Mouse (Mus musculus): ENCODE data around the gene Treml2. TPM values are rescaled to one million over a fixed set of nuclear protein-coding genes. Genes with fewer than 3 reads are reported as not detected.
"Not testable (repeated sequence)": the region's sequence is repeated elsewhere in the genome, so short reads cannot be mapped to it uniquely, and the experiment has no call there.

Gene Treml2
- polyA plus RNA-seq, 1 experiment from 2014 or later = 0.09 TPM

DNA sequence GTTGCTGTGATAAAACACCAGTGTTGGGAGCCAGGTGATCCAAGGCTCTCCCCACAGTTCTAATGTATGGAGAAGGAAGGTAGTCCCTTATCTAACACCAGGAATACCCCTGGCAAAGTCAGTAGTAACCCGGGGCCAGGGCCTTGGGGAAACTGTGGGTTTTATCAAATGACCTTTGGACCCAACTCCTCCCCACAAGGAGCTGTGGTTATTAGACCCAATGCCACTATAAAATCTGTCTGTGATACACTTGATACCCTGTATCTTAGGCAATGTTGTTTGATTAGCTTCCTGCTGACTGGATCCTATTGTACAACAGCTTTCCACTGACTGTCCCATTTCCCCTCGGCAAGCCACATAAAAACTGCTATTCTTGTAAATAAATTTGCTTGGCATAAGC is 12.8 kb downstream of the Treml2 start:
- Histone ChIP-seq H3K9ac (no peak overlapping the region), H3K4me3 (replicated peaks; ENCODE audit: low read length) (no peak overlapping the region), H3K36me3 (replicated peaks; ENCODE audit: control insufficient read depth, insufficient read depth) (no peaks in the 10 kb centered on the region), H3K4me1 (replicated peaks; ENCODE audit: control insufficient read depth, insufficient read depth, low read length) (no peaks in the 10 kb centered on the region), H3K27ac (no peak overlapping the region), H3K4me2 (replicated peaks) (no peak overlapping the region), H3K27me3 (ENCODE audit: control insufficient read depth, insufficient read depth, low read length) (no peaks in the 10 kb centered on the region), H3K9me3 (ENCODE audit: control insufficient read depth, low read length) (no peaks in the 10 kb centered on the region)
- no peak for DNase-seq (ENCODE audit: low spot score)
- no peak for ATAC-seq (ENCODE audit: low FRiP score)
- WGBS = 87% methylated on average over 2 of the region's 2 CpGs

DNA sequence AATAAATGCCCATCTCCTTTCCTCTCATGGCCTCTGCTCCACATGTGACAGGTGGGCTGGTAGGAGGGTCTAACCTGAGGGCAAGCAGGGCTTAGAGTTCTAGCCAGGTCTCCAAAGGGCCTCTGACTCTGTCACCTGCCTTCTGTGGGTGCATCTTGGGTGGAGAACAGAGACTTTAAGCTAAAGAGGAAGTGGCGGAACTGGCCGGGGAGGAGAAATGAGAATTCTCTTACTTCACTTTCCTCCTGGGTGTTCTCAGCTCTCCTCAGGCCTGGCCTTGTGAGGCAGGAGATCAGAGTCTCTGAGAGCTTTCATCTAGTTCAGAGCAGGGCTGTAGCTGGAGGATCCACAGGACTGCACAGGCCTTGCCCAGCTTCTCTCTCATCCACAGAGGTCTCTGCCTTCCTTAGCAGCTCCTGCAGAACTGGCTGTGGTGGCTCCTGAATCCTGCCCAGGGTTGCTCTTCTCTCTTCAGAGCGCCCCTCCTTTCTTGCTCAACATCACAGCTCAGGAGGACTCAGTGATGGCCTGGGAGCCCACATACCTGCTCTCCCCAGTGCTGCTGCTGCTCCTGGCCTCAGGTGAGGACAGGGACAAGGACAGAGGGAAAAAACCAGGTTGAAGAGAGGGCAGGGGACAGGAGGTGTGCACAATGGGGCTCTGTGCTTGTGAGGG is 16.7 kb downstream of the Treml2 start, which contains the start of gene B430306N03Rik:
B430306N03Rik (plus strand) TSS at position 237 of the 675 bp plus-strand sequence.
- H3K4me2 ChIP-seq (replicated peaks); H3K9ac ChIP-seq; H3K4me3 ChIP-seq (replicated peaks; ENCODE audit: low read length); H3K27ac ChIP-seq; H3K27me3 ChIP-seq (ENCODE audit: control insufficient read depth, insufficient read depth, low read length); H3K36me3 ChIP-seq (replicated peaks; ENCODE audit: control insufficient read depth, insufficient read depth); DNase-seq (ENCODE audit: low spot score); H3K4me1 ChIP-seq (replicated peaks; ENCODE audit: control insufficient read depth, insufficient read depth, low read length); H3K9me3 ChIP-seq (ENCODE audit: control insufficient read depth, low read length); ATAC-seq (ENCODE audit: low FRiP score): not testable (repeated sequence)
- WGBS = 89% methylated on average over 3 of the region's 3 CpGs

DNA sequence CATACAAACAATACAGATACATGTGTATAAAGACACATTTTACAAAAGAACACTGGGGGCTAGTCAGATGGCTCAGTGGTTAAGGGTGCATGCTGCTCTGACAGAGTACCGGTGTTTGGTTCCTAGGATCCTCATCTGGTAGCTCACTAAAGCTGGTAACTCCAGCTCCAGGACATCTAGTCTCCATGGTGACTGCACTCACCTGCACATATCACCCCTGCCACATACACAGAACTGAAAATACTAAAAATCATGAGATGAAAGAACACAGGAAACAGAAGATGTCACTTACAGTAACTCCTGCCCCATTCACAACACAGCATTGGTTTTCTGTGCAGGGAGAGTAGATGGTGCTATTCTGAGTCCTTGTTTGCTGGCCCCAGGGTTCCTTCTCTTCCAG is 19.4 kb downstream of the Treml2 start:
- Histone ChIP-seq H3K4me3 (replicated peaks; ENCODE audit: low read length) (no peak overlapping the region), H3K27me3 (ENCODE audit: control insufficient read depth, insufficient read depth, low read length) (no peaks in the 10 kb centered on the region), H3K9me3 (ENCODE audit: control insufficient read depth, low read length) (no peaks in the 10 kb centered on the region), H3K4me2 (replicated peaks) (no peak overlapping the region), H3K27ac (no peak overlapping the region), H3K36me3 (replicated peaks; ENCODE audit: control insufficient read depth, insufficient read depth) (no peaks in the 10 kb centered on the region), H3K9ac (no peak overlapping the region), H3K4me1 (replicated peaks; ENCODE audit: control insufficient read depth, insufficient read depth, low read length) (no peaks in the 10 kb centered on the region)
- 95% methylated on average over 1 of the region's 1 CpGs for WGBS
- ATAC-seq (ENCODE audit: low FRiP score) (no peak), DNase-seq (ENCODE audit: low spot score) (no peak)

DNA sequence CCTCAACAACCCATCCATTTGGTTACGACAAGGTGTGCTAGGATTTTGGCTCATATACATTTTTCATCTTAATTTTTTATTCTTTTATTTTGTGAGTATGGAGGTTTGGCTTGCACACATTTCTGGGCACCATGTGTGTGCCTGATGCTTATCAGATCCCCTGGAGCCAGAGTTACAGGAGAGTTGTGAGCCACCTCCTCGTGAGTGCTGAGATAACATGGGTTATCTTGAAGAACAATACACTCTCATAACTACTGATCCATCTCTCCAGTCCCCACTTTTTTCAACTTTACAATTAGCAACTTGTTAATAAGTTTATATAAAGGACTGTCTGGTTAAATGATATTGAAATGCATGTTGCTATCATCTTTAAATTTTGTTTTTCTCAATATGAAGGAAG is 22.0 kb downstream of the Treml2 start:
- H3K4me1 ChIP-seq (replicated peaks; ENCODE audit: control insufficient read depth, insufficient read depth, low read length) = no peaks in the 10 kb centered on the region
- no peak overlapping the region for H3K9ac ChIP-seq
- DNase-seq (ENCODE audit: low spot score) = no peak
- H3K4me3 ChIP-seq (replicated peaks; ENCODE audit: low read length) = no peak overlapping the region
- no peak overlapping the region for H3K4me2 ChIP-seq (replicated peaks)
- H3K27me3 ChIP-seq (ENCODE audit: control insufficient read depth, insufficient read depth, low read length) = no peaks in the 10 kb centered on the region
- no peak for ATAC-seq (ENCODE audit: low FRiP score)
- WGBS = 87% methylated on average over 2 of the region's 2 CpGs
- no peak overlapping the region for H3K27ac ChIP-seq
- H3K36me3 ChIP-seq (replicated peaks; ENCODE audit: control insufficient read depth, insufficient read depth) = no peaks in the 10 kb centered on the region
- H3K9me3 ChIP-seq (ENCODE audit: control insufficient read depth, low read length) = no peaks in the 10 kb centered on the region

DNA sequence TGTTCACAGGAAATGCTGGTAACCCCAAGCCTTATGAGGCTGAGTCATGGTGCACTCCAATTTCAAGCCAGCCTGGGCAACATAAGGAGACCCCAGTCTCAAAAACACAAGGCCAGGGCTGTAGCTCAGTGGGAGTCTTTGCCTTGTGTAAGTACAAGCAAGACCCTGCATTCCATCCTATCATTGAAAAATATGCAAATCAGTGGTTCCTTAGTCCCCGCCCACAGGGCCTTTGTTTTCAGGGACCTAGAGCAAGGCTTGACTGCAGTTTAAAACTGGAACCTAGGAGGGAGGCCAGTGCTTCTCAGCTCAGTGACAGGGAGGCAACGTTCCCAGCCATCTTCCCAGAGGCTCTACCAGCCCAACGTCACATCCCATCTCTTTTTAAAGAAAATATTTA is 23.9 kb downstream of the Treml2 start:
- Histone ChIP-seq H3K4me3 (replicated peaks; ENCODE audit: low read length) (no peak overlapping the region), H3K36me3 (replicated peaks; ENCODE audit: control insufficient read depth, insufficient read depth) (no peaks in the 10 kb centered on the region), H3K9ac (no peak overlapping the region), H3K27ac (no peak overlapping the region), H3K27me3 (ENCODE audit: control insufficient read depth, insufficient read depth, low read length) (no peaks in the 10 kb centered on the region), H3K4me2 (replicated peaks) (no peak overlapping the region), H3K9me3 (ENCODE audit: control insufficient read depth, low read length) (no peaks in the 10 kb centered on the region), H3K4me1 (replicated peaks; ENCODE audit: control insufficient read depth, insufficient read depth, low read length) (no peaks in the 10 kb centered on the region)
- 62% methylated on average over 3 of the region's 3 CpGs for WGBS
- DNase-seq (ENCODE audit: low spot score) (no peak), ATAC-seq (ENCODE audit: low FRiP score) (no peak)

DNA sequence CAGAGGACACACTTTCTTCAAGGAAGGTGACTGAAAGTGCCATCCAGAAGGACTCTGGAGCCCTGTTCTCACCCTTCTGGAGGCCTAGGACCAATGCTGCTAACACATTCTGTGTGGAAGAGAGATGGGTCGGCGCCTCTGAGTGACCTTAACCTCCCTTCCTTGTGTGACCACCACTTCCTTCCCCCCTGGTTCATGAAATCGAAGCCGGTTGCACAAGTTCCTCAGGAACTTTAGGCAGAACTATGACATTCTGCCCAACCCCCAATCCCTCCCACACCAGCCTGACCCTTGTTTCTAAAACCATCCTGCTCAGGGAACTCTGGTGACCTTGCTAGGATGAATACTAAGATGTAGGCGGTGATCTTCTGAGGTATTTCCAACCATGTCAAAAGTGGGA is 25.0 kb downstream of the Treml2 start:
- DNase-seq (ENCODE audit: low spot score) (no peak), ATAC-seq (ENCODE audit: low FRiP score) (no peak)
- Histone ChIP-seq H3K4me3 (replicated peaks; ENCODE audit: low read length) (no peak overlapping the region), H3K27me3 (ENCODE audit: control insufficient read depth, insufficient read depth, low read length) (no peaks in the 10 kb centered on the region), H3K27ac (no peak overlapping the region), H3K4me2 (replicated peaks) (no peak overlapping the region), H3K9ac (no peak overlapping the region), H3K9me3 (ENCODE audit: control insufficient read depth, low read length) (no peaks in the 10 kb centered on the region), H3K36me3 (replicated peaks; ENCODE audit: control insufficient read depth, insufficient read depth) (no peaks in the 10 kb centered on the region), H3K4me1 (replicated peaks; ENCODE audit: control insufficient read depth, insufficient read depth, low read length) (no peaks in the 10 kb centered on the region)
- 96% methylated on average over 5 of the region's 5 CpGs for WGBS

DNA sequence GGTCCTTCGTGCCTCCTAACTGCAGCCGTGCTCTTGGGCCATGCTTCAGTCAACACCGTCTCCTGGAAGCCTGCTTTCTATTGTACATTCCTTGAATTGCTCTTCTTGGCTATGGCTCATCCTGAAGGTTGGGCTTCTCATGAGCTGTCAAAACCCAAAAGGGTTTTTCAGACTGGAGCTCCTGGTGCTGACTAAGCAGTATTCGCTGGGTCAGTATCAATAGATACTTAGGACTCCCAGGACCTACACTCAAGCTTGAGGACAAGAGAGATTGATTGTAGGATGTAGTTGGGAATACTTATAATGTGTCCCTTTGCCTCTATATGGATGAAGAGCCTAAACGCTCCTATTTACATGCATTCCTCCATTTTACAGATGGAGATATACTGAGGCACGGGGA is 25.8 kb downstream of the Treml2 start:
- 94% methylated on average over 6 of the region's 6 CpGs for WGBS
- ATAC-seq (ENCODE audit: low FRiP score) = no peak

DNA sequence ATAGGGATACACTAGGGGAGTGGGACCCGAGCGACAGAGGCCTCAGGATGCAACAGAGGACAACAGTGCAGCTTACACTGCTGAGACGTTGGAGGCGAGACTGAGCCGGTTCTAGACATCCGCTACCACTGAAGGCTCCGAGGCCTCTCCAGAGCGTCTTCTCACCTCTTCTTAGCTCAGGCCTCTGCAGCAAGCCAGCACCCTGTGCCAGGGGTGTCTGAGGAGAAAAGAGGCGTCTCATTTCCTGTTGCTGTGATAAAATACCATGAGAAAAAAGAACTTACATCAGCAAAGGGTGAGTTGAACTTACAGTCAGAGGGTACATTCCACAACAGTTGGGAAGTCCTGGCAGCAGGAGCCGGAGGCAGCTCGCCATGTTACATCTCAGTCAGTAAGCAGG is 26.3 kb downstream of the Treml2 start:
- H3K27me3 ChIP-seq (ENCODE audit: control insufficient read depth, insufficient read depth, low read length) = no peaks in the 10 kb centered on the region
- 91% methylated on average over 11 of the region's 11 CpGs for WGBS
- H3K4me3 ChIP-seq (replicated peaks; ENCODE audit: low read length) = no peak overlapping the region
- ATAC-seq (ENCODE audit: low FRiP score) = no peak
- H3K27ac ChIP-seq = no peak overlapping the region
- DNase-seq (ENCODE audit: low spot score) = no peak
- no peaks in the 10 kb centered on the region for H3K36me3 ChIP-seq (replicated peaks; ENCODE audit: control insufficient read depth, insufficient read depth)
- no peaks in the 10 kb centered on the region for H3K9me3 ChIP-seq (ENCODE audit: control insufficient read depth, low read length)
- no peak overlapping the region for H3K4me2 ChIP-seq (replicated peaks)
- no peaks in the 10 kb centered on the region for H3K4me1 ChIP-seq (replicated peaks; ENCODE audit: control insufficient read depth, insufficient read depth, low read length)
- no peak overlapping the region for H3K9ac ChIP-seq

More for the DNA sequence above, 25.8 kb downstream of the Treml2 start:
- Histone ChIP-seq H3K27ac (no peak overlapping the region), H3K27me3 (ENCODE audit: control insufficient read depth, insufficient read depth, low read length) (no peaks in the 10 kb centered on the region), H3K4me2 (replicated peaks) (no peak overlapping the region), H3K4me3 (replicated peaks; ENCODE audit: low read length) (no peak overlapping the region), H3K36me3 (replicated peaks; ENCODE audit: control insufficient read depth, insufficient read depth) (no peaks in the 10 kb centered on the region), H3K9ac (no peak overlapping the region), H3K4me1 (replicated peaks; ENCODE audit: control insufficient read depth, insufficient read depth, low read length) (no peaks in the 10 kb centered on the region), H3K9me3 (ENCODE audit: control insufficient read depth, low read length) (no peaks in the 10 kb centered on the region)
- DNase-seq (ENCODE audit: low spot score) = no peak

DNA sequence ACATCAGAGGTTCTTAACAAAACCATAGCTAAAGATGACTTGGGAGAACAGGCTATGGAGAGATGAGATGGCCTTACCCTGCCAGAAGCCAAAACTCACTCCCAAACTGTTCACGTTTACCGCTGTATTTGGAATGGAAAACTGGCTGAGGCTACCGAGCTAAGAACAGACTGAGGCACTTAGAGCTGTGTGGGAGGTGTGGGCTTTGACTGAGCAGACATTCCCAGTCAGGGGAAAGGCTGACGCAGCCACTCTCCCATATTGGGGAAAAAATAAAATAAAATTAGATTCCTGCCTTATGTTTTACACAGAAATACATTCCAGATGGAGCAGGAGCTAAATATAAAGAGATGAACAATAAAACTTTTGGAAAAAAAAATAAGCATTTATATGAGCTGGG is 27.4 kb downstream of the Treml2 start:
- ATAC-seq (ENCODE audit: low FRiP score) (no peak), DNase-seq (ENCODE audit: low spot score) (no peak)
- Histone ChIP-seq H3K27ac (no peak overlapping the region), H3K9ac (no peak overlapping the region), H3K4me1 (replicated peaks; ENCODE audit: control insufficient read depth, insufficient read depth, low read length) (no peaks in the 10 kb centered on the region), H3K4me3 (replicated peaks; ENCODE audit: low read length) (no peak overlapping the region), H3K9me3 (ENCODE audit: control insufficient read depth, low read length) (no peaks in the 10 kb centered on the region), H3K36me3 (replicated peaks; ENCODE audit: control insufficient read depth, insufficient read depth) (no peaks in the 10 kb centered on the region), H3K27me3 (ENCODE audit: control insufficient read depth, insufficient read depth, low read length) (no peaks in the 10 kb centered on the region), H3K4me2 (replicated peaks) (no peak overlapping the region)
- 83% methylated on average over 4 of the region's 4 CpGs for WGBS

DNA sequence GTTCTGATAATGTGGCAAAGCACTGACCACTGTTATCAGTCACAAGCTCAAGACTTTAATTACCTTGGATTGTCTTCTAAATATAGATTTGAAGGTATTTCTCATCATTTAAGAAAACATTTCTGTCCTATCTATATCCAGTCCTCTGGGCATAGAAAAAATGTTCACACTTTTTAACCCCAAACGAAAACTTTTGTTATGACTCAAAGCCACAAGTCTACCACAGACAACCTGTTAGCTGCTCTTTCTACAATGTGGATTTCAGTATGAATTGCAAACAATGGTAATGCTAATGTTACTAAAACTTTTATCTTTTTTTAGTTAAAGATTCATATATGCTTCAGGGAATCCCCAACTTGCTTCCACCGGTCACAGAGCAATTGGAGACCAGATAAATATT is 33.2 kb downstream of the Treml2 start:
- H3K4me2 ChIP-seq (replicated peaks) = no peak overlapping the region
- H3K4me3 ChIP-seq (replicated peaks; ENCODE audit: low read length) = no peak overlapping the region
- no peak for DNase-seq (ENCODE audit: low spot score)
- no peak overlapping the region for H3K9ac ChIP-seq
- H3K27me3 ChIP-seq (ENCODE audit: control insufficient read depth, insufficient read depth, low read length) = no peaks in the 10 kb centered on the region
- WGBS = 93% methylated on average over 2 of the region's 2 CpGs
- no peak for ATAC-seq (ENCODE audit: low FRiP score)
- H3K36me3 ChIP-seq (replicated peaks; ENCODE audit: control insufficient read depth, insufficient read depth) = no peaks in the 10 kb centered on the region
- H3K9me3 ChIP-seq (ENCODE audit: control insufficient read depth, low read length) = no peaks in the 10 kb centered on the region
- H3K27ac ChIP-seq = no peak overlapping the region
- H3K4me1 ChIP-seq (replicated peaks; ENCODE audit: control insufficient read depth, insufficient read depth, low read length) = no peaks in the 10 kb centered on the region
